ENCODE assay signal across 33 mouse cellular contexts in the genomic region with DNA sequence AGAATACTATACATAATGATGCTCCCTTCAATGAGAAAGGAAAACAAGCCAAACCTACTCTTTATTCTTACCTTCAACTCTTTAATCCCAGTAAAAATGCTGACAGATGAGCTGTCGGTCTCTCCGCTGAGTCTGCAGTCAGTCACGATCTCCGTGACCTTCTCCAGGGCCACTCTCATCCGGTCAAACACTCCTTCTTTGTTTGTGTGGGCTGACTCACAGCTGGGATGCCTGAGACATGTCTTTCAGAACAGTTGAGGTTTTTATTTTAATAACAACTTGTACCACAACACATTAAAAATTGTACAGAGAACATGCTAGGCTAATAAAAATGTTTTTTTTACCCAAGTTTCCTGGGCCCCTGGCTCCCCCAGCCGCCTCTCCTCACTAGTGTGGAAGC. TPM values are rescaled to one million over a fixed set of nuclear protein-coding genes. Genes with fewer than 3 reads are reported as not detected.
A peak's percentile ranks its signal among the peaks of the same experiment; 100 is the strongest.
DNase-seq lines count a peak whose midpoint lies in the region; ATAC-seq and TF ChIP-seq lines count a peak whose summit lies in the region.
"Had no signal": no experiment of that assay in that cellular context is flagged by ENCODE, and none has a peak within 500 bp of the region (broad histone marks: within the 10 kb centered on the region; RNA-seq: fewer than 3 reads in every experiment).

No protein-coding gene starts in this region.

- no peaks in the 10 kb centered on the region for H3K36me3 ChIP-seq in kidney, adult 2 months (ENCODE audit: control insufficient read depth, insufficient read depth, low read length)
- H3K36me3 ChIP-seq in forebrain, embryonic 16.5 days (ENCODE audit: control insufficient read depth, insufficient read depth), result peaks cover 4% of the 10 kb centered on the region; the same call in 1 of the 2 replicates

- no peak for TF ChIP-seq POLR2A in kidney, adult 2 months (IDR thresholded peaks at IDR 0.05; ENCODE audit: low read depth, low read length)

- H3K27me3 ChIP-seq in kidney, adult 2 months (replicated peaks; ENCODE audit: control insufficient read depth, insufficient read depth, low read length), result no peaks in the 10 kb centered on the region
- no peaks in the 10 kb centered on the region for H3K27me3 ChIP-seq in forebrain, embryonic 16.5 days (replicated peaks; ENCODE audit: control insufficient read depth, insufficient read depth, low read length)
- H3K27me3 ChIP-seq: CH12.LX; embryonic facial prominence, embryonic 15.5 days; forebrain, embryonic 12.5 days; heart, embryonic 12.5 days; hindbrain, embryonic 13.5 days; liver, embryonic 12.5 days; megakaryocyte, embryonic 14.5 days; neural tube, embryonic 15.5 days; Patski had no signal

- WGBS in kidney, adult 2 months, result 67% methylated on average over 6 of the region's 6 CpGs
- WGBS in forebrain, embryonic 16.5 days, result 91% methylated on average over 6 of the region's 6 CpGs

- no peak overlapping the region for H3K4me2 ChIP-seq in forebrain, embryonic 16.5 days (ENCODE audit: low read length)
- H3K4me2 ChIP-seq: embryonic facial prominence, embryonic 15.5 days; forebrain, embryonic 12.5 days; heart, embryonic 12.5 days; hindbrain, embryonic 13.5 days; liver, embryonic 12.5 days; neural tube, embryonic 15.5 days had no signal

- H3K4me1 ChIP-seq in kidney, adult 2 months (ENCODE audit: control insufficient read depth, insufficient read depth, low read length), result 0 out of 2 replicates have a peak, but pooled peaks cover under 1% of the 10 kb centered on the region
- no peaks in the 10 kb centered on the region for H3K4me1 ChIP-seq in forebrain, embryonic 16.5 days (replicated peaks; ENCODE audit: control insufficient read depth, insufficient read depth, low read length)
- H3K4me1 ChIP-seq: embryonic facial prominence, embryonic 10.5 days; embryonic facial prominence, embryonic 15.5 days; forebrain, embryonic 12.5 days; hindbrain, embryonic 13.5 days; neural tube, embryonic 15.5 days had no signal

- H3K27ac ChIP-seq in kidney, adult 2 months (ENCODE audit: insufficient read depth, low read depth, low read length), result 0 out of 2 replicates have a peak overlapping the region, but pooled peaks have one; percentile 36
- no peak overlapping the region for H3K27ac ChIP-seq in forebrain, embryonic 16.5 days (ENCODE audit: low read length)
- H3K27ac ChIP-seq: embryonic facial prominence, embryonic 10.5 days; embryonic facial prominence, embryonic 15.5 days; forebrain, embryonic 12.5 days; hindbrain, embryonic 13.5 days; left cerebral cortex, adult 2 months; liver, embryonic 12.5 days; neural tube, embryonic 15.5 days had no signal

- H3K4me3 ChIP-seq in kidney, adult 2 months (ENCODE audit: insufficient read depth, low read depth, low read length), result no peak overlapping the region
- H3K4me3 ChIP-seq in forebrain, embryonic 16.5 days (replicated peaks; ENCODE audit: low read length), result no peak overlapping the region
- H3K4me3 ChIP-seq: embryonic facial prominence, embryonic 10.5 days; embryonic facial prominence, embryonic 15.5 days; forebrain, embryonic 12.5 days; heart, embryonic 12.5 days; hindbrain, embryonic 13.5 days; left cerebral cortex, adult 2 months; liver, embryonic 12.5 days; megakaryocyte, embryonic 14.5 days; neural tube, embryonic 15.5 days had no signal

- H3K9me3 ChIP-seq in forebrain, embryonic 16.5 days (ENCODE audit: control insufficient read depth, low read length), result no peaks in the 10 kb centered on the region
- H3K9me3 ChIP-seq: embryonic facial prominence, embryonic 10.5 days; embryonic facial prominence, embryonic 15.5 days; forebrain, embryonic 12.5 days; heart, embryonic 12.5 days; hindbrain, embryonic 13.5 days; liver, embryonic 12.5 days; megakaryocyte, embryonic 14.5 days; neural tube, embryonic 15.5 days had no signal

- no peak overlapping the region for H3K9ac ChIP-seq in forebrain, embryonic 16.5 days (replicated peaks; ENCODE audit: low read depth, low read length)
- H3K9ac ChIP-seq: embryonic facial prominence, embryonic 15.5 days; forebrain, embryonic 12.5 days; heart, embryonic 12.5 days; hindbrain, embryonic 13.5 days; liver, embryonic 12.5 days; liver, postnatal 0 days; neural tube, embryonic 15.5 days had no signal

- no peak for TF ChIP-seq CTCF in kidney, adult 2 months (conservative IDR thresholded peaks at IDR 0.05; ENCODE audit: insufficient read depth, insufficient read length, low read depth, low read length)

- no peak for DNase-seq in kidney, adult 2 months
- no peak for DNase-seq in kidney, adult 18-20 months
- peak; percentile 66 for DNase-seq in 3T3-L1 (ENCODE audit: low read depth, low spot score)
- peak; percentile 45 for DNase-seq in adrenal gland, adult 8-10 months
- peak; percentile 31 for DNase-seq in brain, adult 2 months (ENCODE audit: low read depth, low spot score)
- DNase-seq in right cerebral cortex, postnatal 36 days (ENCODE audit: low spot score in 2 of 2), result no peak
- DNase-seq: B cell, adult 2 months; cerebellum, adult 8-10 months; cerebellum, postnatal 25 days; gastrocnemius, postnatal 25 days; heart, adult 18-20 months; heart, postnatal 4 days; kidney, postnatal 14 days; left cerebral cortex, postnatal 4 days; liver, postnatal 0 days; lung, postnatal 4 days; midbrain, embryonic 14.5 days; right cerebral cortex, adult 18-20 months; right cerebral cortex, postnatal 4 days; thymus, postnatal 4 days had no signal

- no peak for ATAC-seq in forebrain, embryonic 16.5 days
- ATAC-seq: intestine, embryonic 16.5 days; liver, embryonic 12.5 days; liver, postnatal 0 days; Patski had no signal

RNA-seq across cellular contexts. Expression of gene Ctnnal1, which starts 27.3 kb away (rescaled TPM):
- 14.3 and 14.4 TPM in 2 replicates for polyA plus RNA-seq in kidney, adult 2 months (2012; rRNA removed)
- total RNA-seq in adrenal gland, adult 8-10 months (2022), result 10 to 100 TPM; 18.0 to 21.3 (median 20.2) TPM
- polyA plus RNA-seq in forebrain, embryonic 16.5 days (2015; fragmentation: Nextera tagmentation; extraction: Ambion mirVana), result 11.1 and 11.4 TPM in 2 replicates

RNA-seq across cellular contexts. Expression of gene Fam206a, which starts 35.5 kb away (rescaled TPM):
- 3.2 and 4.3 TPM in 2 replicates for polyA plus RNA-seq in kidney, adult 2 months (2012; rRNA removed)
- total RNA-seq in adrenal gland, adult 8-10 months (2022), result 10 to 100 TPM; 13.6 to 17.0 (median 14.6) TPM
- 16.0 and 16.4 TPM in 2 replicates for polyA plus RNA-seq in forebrain, embryonic 16.5 days (2015; fragmentation: Nextera tagmentation; extraction: Ambion mirVana)

RNA-seq across cellular contexts. Expression of gene Elp1, which starts 35.5 kb away (rescaled TPM):
- polyA plus RNA-seq in kidney, adult 2 months (2012; rRNA removed), result 10.2 and 11.1 TPM in 2 replicates
- total RNA-seq in adrenal gland, adult 8-10 months (2022), result 10 to 100 TPM; 33.3 to 43.6 (median 39.4) TPM
- 64.7 and 68.7 TPM in 2 replicates for polyA plus RNA-seq in forebrain, embryonic 16.5 days (2015; fragmentation: Nextera tagmentation; extraction: Ambion mirVana)

Comparison
In these comparisons a context has a peak if more than half of its experiments do, and no peak if none do; other contexts are left out.
1. DNase-seq: peak in 3T3-L1 (single experiment), adrenal gland, adult 8-10 months (single experiment) and brain, adult 2 months (single experiment); none in kidney, adult 2 months (single experiment), kidney, adult 18-20 months (single experiment) and right cerebral cortex, postnatal 36 days (0 of 2).